Mouse (Mus musculus): ENCODE data around the gene Tcf25.
"Not testable (repeated sequence)": the region's sequence is repeated elsewhere in the genome, so short reads cannot be mapped to it uniquely, and the experiment has no call there.

Gene Tcf25

GRCm38 (mm10) chr8:123410788-123411187 lies 37.2 kb downstream of the Tcf25 start:
- no peak for DNase-seq (ENCODE audit: low spot score in 2 of 2)

- no peak for DNase-seq (ENCODE audit: low spot score in 2 of 2)
Observed at GRCm38 (mm10) chr8:123411246-123411645, 37.7 kb downstream of the Tcf25 start, which contains the start of gene Tubb3. Gene Tubb3 (plus strand): TSS chr8:123411424.

DNA sequence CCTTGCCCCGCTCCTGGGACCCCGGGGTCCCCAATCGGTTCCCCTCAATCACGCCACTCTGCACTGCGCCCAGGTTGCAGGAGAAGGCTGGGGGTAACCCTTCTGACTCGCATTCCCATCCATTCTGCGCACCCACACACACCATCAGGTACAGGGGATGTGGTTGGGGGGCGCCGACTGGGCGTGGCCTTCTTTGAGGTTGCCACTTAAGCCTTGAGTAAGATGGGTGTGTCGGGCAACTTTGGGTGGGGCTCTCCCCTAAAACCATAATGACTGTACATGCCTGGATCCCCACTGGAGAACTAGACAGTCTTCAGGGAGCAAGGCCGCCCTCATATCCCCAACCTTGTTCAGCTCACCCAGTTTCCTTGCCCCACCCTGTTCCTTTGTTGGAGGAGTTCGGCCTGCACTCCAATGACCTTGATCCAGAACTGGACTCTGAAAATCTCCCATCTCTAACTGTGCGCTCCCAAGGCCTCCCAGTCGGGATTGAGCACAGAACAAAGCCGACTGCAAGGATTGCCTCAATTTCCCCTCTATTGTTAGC lies 38.3 kb downstream of the Tcf25 start:
- no peak for DNase-seq (ENCODE audit: low spot score in 2 of 2)

GRCm38 (mm10) chr8:123412560-123413170 lies 39.1 kb downstream of the Tcf25 start:
- DNase-seq (ENCODE audit: low spot score in 2 of 2), result no peak

- no peak for DNase-seq (ENCODE audit: low spot score in 2 of 2)
Observed at GRCm38 (mm10) chr8:123414255-123414654, 40.7 kb downstream of the Tcf25 start.

GRCm38 (mm10) chr8:123414997-123415696 lies 41.6 kb downstream of the Tcf25 start:
- DNase-seq (ENCODE audit: low spot score in 2 of 2), result not testable (repeated sequence)

GRCm38 (mm10) chr8:123415967-123416943 lies 42.7 kb downstream of the Tcf25 start:
- DNase-seq (ENCODE audit: low spot score in 2 of 2), result no peak

DNA sequence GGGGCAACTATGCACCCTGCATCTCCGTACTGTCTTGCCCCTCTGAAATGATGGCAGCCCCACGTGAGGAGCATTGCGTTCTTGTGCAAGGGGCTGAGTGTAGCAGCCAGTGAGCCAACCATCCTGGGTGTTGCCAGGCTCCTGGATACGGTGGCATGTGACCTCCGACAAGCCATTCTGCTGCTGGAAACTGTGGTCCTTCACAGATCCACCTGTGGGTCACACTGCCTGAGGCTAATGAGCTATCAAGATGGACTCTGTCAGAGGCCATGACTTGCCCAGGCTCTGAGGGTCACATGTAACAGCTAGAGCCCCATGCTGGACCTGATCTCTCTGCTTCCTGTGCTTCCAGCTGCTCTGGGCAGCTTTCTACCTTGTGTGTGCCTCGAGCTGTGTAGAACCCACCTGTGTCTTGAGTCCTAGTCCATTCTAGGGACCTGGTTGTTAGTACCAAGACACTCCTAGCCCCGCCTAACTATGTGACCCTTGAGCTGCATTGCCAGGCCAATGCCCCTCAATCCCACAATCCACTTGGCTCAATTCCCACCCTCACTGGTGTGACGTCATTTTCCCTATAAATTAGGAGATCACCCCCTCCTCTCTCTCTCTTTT lies 43.5 kb downstream of the Tcf25 start:
- no peak for DNase-seq (ENCODE audit: low spot score in 2 of 2)

- no peak for DNase-seq (ENCODE audit: low spot score in 2 of 2)
Observed at GRCm38 (mm10) chr8:123419711-123420110, 46.2 kb downstream of the Tcf25 start.

GRCm38 (mm10) chr8:123420525-123421281 lies 47.1 kb downstream of the Tcf25 start:
- no peak for DNase-seq (ENCODE audit: low spot score in 2 of 2)

GRCm38 (mm10) chr8:123421325-123421724 lies 47.8 kb downstream of the Tcf25 start:
- DNase-seq (ENCODE audit: low spot score in 2 of 2), result no peak

DNA sequence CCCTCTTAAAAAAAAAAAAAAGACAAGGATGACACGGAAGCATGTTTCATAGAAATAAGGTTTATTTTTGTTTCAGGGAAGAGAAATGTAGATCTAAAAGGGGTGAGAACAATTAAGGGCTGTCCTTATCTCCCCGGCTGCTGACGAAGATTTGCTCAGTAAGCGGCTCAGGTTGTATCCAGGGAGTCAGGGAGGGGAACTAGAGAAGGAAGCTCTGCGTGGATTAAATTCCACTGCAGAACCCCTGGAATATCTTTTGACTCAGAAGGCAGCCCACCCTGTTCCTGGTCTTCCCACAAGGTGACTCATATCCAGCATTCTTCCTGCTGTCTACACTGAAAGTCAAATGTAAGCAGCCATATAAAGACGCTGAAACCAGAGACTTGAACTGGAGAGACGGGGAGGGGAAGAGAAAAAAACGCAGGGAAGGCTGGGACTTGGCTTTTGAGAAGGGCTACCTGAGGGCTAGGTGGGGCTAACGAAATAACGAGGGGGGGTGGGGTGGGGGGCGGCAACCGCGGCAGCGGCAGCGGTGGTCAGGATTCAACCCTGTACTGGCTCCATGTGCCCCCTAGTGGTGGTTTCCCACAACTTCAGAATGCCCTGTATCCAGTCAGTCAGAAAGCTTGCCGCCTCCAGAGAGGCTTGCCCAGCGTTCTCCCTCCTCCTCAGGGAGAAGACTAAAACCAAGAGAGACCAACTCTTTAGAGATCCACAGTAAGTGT lies 48.7 kb downstream of the Tcf25 start:
- peak in 1 of 2 experiments; percentile 44 for DNase-seq (ENCODE audit: low spot score in 2 of 2)

DNA sequence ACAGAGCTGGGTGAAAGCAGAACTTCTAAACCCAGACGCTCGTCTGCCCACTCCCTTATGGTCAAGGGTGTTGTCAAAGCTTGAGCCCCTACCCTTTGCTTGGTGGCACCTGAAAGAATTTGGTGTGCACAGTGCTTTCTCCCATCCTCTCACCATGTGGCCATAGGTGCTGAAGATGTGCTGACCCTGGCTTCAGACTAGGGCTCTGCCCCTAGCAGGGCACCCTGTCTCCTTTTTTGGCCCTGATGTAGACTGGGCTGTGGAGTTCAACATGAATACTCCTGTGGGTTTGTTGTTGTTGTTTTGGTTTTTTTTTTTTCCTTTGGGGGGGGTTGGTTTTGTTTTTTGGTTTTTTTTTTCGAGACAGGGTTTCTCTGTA lies 49.2 kb downstream of the Tcf25 start:
- no peak for DNase-seq (ENCODE audit: low spot score in 2 of 2)

GRCm38 (mm10) chr8:123423441-123423840 lies 49.9 kb downstream of the Tcf25 start, which contains the start of gene Def8:
Gene Def8 (plus strand): TSS chr8:123423527.
- no peak for DNase-seq (ENCODE audit: low spot score in 2 of 2)

DNA sequence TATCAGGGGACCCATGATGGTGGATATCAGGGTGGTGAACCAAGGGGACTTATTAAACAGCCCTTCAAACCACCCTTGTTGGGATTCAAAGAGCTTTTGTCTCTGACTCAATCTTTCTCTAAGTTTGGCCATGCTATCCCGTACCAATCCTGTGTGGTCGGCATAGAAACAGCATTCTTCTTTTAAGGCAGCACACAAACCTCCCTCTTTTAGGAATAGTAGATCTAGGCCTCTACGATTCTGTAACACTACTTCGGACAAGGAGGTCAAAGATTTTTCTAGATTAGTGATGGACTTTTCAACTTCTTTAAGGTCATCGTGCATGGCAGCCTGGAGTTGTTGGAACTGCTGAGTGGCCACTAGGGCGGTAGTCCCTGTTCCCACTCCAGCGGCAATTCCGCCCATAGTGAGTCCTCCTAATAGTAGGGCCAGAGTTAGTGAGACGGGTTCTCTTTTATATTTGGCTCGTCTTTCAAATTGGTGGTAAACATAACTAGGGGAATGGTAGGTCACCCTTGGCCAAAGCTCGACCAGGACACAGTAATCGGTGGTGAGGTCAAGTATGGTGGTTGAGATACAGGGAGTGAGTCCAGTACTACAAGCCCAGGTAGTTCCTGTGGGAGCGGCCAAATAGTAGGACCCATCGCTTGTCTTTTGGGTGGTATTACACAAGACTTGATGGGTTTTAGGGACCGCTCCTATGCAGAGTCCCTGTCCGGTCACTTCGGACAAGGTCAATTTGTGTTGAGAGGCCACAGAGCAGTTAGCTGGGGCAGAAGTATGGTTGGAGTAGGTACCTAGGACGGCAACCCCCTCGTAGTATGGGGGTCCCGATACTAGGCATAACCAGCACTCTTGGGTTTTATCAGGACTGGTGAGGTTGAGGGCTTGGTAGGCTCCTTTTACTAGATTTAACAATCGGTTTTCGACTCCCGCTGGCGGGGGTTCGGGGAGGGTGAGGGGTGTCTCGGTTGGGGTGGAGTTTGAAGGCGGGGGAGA lies 53.3 kb downstream of the Tcf25 start:
- DNase-seq (ENCODE audit: low spot score in 2 of 2), result no peak

DNA sequence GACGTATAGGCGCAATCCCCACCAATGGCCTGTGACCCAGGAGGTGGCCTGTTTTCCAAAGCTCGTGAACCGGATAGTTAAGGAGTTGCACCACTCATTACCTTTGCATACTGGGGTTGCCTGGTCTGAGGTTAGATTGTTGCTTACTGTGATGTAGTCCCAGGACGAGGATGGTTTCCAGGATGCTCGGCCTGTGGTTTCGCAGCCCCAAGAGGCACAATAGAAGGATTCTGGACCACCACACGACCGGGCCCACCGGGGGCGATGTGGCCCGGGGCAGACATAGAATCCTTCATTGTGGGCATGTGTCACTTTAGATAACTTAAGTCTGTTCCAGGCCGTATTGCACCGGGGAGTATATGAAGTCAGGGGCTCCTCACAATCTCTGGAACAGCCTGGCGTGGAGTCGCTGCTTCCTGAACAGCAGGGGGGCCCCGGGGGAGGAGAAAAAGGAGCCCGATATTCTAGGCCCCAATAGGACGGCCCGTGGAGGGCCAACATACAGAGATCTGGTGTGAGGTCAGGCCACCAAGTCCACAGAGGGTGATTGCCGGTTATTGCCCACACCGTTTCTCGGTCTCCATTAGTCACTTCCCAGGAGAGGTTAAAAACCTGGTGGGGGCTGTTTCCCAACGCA lies 54.2 kb downstream of the Tcf25 start:
- DNase-seq (ENCODE audit: low spot score in 2 of 2), result no peak

DNA sequence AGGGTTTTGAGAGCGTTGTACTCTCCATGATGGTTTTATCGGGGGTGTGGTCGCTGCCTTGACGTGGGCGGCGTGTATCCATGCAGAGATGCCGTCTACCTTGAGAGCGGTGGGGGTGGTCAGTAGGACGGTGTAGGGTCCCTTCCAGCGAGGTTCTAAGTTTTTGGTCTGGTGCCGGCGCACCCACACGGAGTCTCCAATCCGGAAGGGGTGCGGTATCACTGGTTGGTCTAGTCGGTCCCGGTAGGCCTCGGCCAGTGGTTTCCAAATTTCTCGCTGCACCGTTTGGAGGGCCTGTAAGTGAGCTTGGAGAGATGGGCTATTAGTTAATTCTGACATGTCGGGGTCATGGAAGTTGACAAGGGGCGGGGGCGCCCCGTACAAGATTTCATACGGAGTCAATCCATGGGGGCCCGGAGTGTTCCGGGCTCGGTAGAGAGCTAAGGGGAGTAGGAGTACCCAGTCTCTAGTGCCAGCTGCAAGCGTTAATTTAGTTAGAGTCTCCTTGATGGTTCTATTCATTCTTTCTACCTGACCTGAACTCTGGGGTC lies 54.9 kb downstream of the Tcf25 start:
- DNase-seq (ENCODE audit: low spot score in 2 of 2), result no peak

Measured in urinary bladder, adult 18-20 months (tissue).